Mouse (Mus musculus) limb, embryonic 12.5 days (tissue): ENCODE data around the gene Olfr646. TPM values are rescaled to one million over a fixed set of nuclear protein-coding genes. Genes with fewer than 3 reads are reported as not detected.

Experiments used
- ATAC-seq: fragments of 200-750 bp; cut with Nextera tagmentation; 2 replicates; pipeline ENCODE4 v1.8.0; 2017; ENCODE audit warnings: low read depth, moderate TSS enrichment; ENCODE audit not compliant: insufficient number of reproducible peaks, insufficient read depth, low FRiP score, low TSS enrichment
- H3K27ac ChIP-seq: fragments of 300-500 bp; sonication (generic); 2 replicates; pipeline ENCODE4 v1.5.1; 2016; ENCODE audit warnings: mild to moderate bottlenecking, moderate library complexity
- H3K27me3 ChIP-seq: fragments of 300-500 bp; sonication (generic); 2 replicates; pipeline ENCODE4 v1.6.1; 2016; ENCODE audit warnings: mild to moderate bottlenecking, moderate library complexity
- H3K36me3 ChIP-seq: fragments of 300-500 bp; sonication (generic); 2 replicates; pipeline ENCODE4 v1.6.1; 2016; ENCODE audit warnings: mild to moderate bottlenecking, moderate library complexity
- H3K4me1 ChIP-seq: fragments of 300-500 bp; sonication (generic); replicated peaks from 2 replicates; pipeline ENCODE4 v1.6.1; 2016
- H3K4me2 ChIP-seq: fragments of 300-500 bp; sonication (generic); 2 replicates; pipeline ENCODE4 v1.6.1; 2016; ENCODE audit warnings: mild to moderate bottlenecking, moderate library complexity
- H3K4me3 ChIP-seq: fragments of 300-500 bp; sonication (generic); replicated peaks from 2 replicates; pipeline ENCODE4 v1.5.1; 2016; ENCODE audit warnings: mild to moderate bottlenecking
- H3K9ac ChIP-seq: fragments of 300-500 bp; sonication (generic); replicated peaks from 2 replicates; pipeline ENCODE4 v1.6.1; 2016; ENCODE audit warnings: mild to moderate bottlenecking, moderate library complexity
- H3K9me3 ChIP-seq: fragments of 300-500 bp; sonication (generic); 2 replicates; pipeline ENCODE4 v1.6.1; 2016; ENCODE audit warnings: mild to moderate bottlenecking, moderate library complexity
- WGBS: fragments of 180-500 bp; shearing (Covaris S2); methylation state at CpG from one replicate; pipeline ENCODE4 v1.1.7; 2016; 5-methylcytosine and 5-hydroxymethylcytosine counted together
- polyA plus RNA-seq: library from polyadenylated mRNA; unstranded; fragments of >200 nt; fragmentation: Nextera tagmentation; extraction: Ambion mirVana; gene quantifications from 2 replicates; pipeline ENCODE4 v1.2.1, GENCODE M21; 2016

Olfr646 gene
- not detected in 2 replicates for polyA plus RNA-seq

DNA sequence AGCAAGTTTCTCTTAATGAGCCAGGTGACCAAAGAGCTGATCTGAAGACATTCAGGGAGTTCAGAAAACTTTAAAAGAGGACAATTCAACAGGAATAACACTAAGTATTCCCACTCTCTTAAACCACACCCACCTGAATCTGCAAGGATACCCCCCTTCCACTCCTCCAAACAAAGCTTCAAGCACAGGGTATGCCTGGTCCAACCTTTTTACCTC lies at the start of gene Olfr646:
TSS of gene Olfr646 (plus strand) at position 117 of the 216 bp plus-strand sequence.
- ATAC-seq: no peak
- no peaks in the 10 kb centered on the region for H3K9me3 ChIP-seq
- no peaks in the 10 kb centered on the region for H3K4me1 ChIP-seq
- no peak within 1 kb of the TSS for H3K27ac ChIP-seq
- no peak within 1 kb of the TSS for H3K9ac ChIP-seq
- no peak within 1 kb of the TSS for H3K4me3 ChIP-seq
- H3K4me2 ChIP-seq: no peak within 1 kb of the TSS
- H3K27me3 ChIP-seq: no peaks in the 10 kb centered on the region
- H3K36me3 ChIP-seq: no peaks in the 10 kb centered on the region

DNA sequence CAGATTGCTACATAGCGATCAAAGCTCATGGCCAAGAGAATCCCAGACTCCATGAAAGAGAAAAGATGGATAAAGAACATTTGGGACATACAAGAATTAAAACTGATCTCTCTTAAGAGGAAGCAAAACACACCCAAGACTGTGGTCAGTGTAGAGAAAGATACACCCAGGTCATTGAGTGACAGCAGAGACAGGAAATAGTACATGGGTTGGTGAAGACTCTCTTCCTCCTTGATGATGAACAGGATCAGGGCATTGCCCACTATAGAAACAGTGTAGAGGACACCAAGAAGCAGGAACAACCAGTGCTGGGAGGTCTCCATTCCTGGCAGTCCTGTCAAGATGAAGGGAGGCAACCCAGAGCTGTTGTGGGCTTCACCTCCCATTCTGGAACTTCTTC lies 45.5 kb upstream of the Olfr646 start:
- Histone ChIP-seq H3K27me3 (no peaks in the 10 kb centered on the region), H3K4me2 (no peak overlapping the region), H3K36me3 (no peaks in the 10 kb centered on the region), H3K9me3 (no peaks in the 10 kb centered on the region), H3K4me1 (no peaks in the 10 kb centered on the region), H3K4me3 (no peak overlapping the region), H3K27ac (no peak overlapping the region), H3K9ac (no peak overlapping the region)
- whole genome bisulfite sequencing: 81% methylated on average over 1 of the region's 1 CpGs
- no peak for ATAC-seq

DNA sequence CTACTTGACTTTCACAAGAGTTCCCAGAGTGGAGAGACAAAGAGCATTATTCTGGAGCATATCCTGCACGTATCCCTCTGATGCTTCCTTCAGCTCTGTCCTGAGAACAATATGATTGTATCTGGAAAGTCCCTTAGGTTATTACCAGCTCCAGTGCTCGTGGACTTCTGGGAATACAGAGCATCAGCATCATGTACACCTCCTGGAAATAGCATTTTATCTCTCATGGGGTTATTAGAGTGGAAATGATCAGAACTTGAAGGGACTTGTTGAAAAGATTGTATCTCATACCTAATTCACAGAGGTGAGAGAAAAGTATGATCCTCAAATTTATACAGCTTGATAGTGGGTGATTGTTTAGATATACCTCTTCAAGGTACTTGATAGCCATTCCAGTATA lies 43.3 kb upstream of the Olfr646 start, which contains the start of gene 4930516K23Rik:
TSS of gene 4930516K23Rik (minus strand) at position 101 of the 400 bp plus-strand sequence.
- H3K27ac ChIP-seq: no peak within 1 kb of the TSS
- no peaks in the 10 kb centered on the region for H3K4me1 ChIP-seq
- no peak within 1 kb of the TSS for H3K4me2 ChIP-seq
- no peak for ATAC-seq
- H3K9ac ChIP-seq: no peak within 1 kb of the TSS
- H3K9me3 ChIP-seq: no peaks in the 10 kb centered on the region
- no peaks in the 10 kb centered on the region for H3K27me3 ChIP-seq
- 55% methylated on average over 2 of the region's 2 CpGs for WGBS
- no peak within 1 kb of the TSS for H3K4me3 ChIP-seq
- no peaks in the 10 kb centered on the region for H3K36me3 ChIP-seq

DNA sequence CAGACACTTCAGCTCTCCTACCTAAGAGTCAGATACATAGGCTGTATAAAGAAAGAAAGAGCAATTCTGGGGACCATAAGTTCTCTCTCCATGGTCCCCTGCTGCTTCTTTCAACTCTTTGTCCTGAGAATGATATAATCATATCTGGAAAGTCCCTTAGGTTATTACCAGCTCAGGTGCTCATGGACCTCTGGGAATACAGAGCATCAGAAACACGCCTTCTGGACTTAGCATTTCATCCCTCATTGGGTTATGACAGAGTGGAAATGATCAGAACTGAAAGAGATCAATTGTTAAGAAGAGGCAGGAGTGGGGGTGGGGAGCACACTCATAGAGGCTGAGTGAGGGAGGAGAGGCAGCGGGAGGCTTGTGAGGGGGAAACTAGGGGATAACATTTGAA lies 32.9 kb upstream of the Olfr646 start, which contains the start of gene Olfr644:
TSS of gene Olfr644 (minus strand) at position 101 of the 400 bp plus-strand sequence.
- Histone ChIP-seq H3K4me1 (no peaks in the 10 kb centered on the region), H3K9me3 (0 out of 2 replicates have a peak, but pooled peaks cover 3% of the 10 kb centered on the region), H3K9ac (no peak within 1 kb of the TSS), H3K27me3 (no peaks in the 10 kb centered on the region), H3K4me2 (no peak within 1 kb of the TSS), H3K27ac (no peak within 1 kb of the TSS), H3K36me3 (no peaks in the 10 kb centered on the region), H3K4me3 (no peak within 1 kb of the TSS)
- 73% methylated on average over 2 of the region's 2 CpGs for WGBS
- ATAC-seq: no peak

DNA sequence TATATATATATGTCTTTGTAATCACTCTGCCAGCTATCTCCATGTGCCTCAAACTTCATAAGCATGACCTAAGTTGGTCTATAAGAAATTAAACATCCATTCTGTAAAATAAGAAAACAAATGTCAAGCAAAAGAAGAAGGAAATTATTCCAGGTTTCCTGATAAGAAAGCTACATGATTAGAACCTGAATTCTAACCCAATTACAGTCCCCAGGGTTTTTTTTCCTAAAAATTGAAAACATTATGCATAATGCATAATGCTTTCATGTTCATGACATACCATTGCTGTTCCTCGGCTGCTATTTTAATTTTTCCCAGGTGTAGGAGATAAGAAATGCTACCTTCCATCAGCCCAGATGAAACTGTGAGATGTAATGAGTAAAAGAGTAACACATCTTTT lies 19.3 kb upstream of the Olfr646 start, which contains the start of gene Olfr645:
TSS of gene Olfr645 (minus strand) at position 101 of the 400 bp plus-strand sequence.
- no peak within 1 kb of the TSS for H3K27ac ChIP-seq
- no peaks in the 10 kb centered on the region for H3K9me3 ChIP-seq
- H3K4me1 ChIP-seq: no peaks in the 10 kb centered on the region
- H3K36me3 ChIP-seq: no peaks in the 10 kb centered on the region
- WGBS: 72% methylated on average over 1 of the region's 1 CpGs
- H3K27me3 ChIP-seq: no peaks in the 10 kb centered on the region
- no peak within 1 kb of the TSS for H3K9ac ChIP-seq
- no peak within 1 kb of the TSS for H3K4me2 ChIP-seq
- no peak within 1 kb of the TSS for H3K4me3 ChIP-seq
- no peak for ATAC-seq

DNA sequence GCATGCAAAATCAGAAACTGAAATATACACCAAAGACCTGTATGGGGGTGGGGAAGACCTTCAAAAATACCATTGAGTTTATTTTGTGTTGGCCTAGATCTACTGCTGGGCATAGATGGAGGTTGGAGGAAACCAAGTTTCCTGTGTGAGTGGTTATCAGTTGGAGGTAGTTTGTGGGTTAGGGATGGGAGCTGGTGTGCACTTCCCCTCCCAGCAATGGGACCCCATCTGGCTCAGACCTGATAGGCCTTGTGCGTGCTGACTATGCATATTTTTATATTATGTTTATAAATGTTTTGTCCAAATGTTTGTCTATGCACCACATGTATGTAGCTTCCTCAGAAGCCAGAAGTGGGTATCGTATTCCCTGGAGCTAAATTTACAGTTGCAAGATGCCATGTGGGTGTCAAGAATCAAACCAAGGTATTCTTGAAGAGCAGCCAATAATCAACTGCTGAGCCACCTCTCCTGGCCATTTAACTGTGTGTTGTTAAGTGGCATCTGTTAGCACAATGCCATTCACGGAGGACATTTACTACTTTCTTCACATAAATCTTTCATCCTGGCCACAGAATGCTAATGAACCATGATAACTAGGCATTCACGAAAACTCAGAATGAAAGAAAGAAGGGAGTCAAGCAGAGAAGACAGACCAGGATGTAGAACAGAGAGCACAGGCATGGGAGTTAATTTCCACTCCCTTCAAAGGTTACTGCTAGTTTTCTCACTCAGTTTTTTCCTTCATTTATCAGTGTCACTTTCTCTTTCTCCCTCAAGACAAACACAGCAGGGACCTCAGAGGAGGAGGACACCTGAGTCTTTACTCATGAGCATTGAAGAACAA lies 538 bp upstream of the Olfr646 start:
- Histone ChIP-seq H3K4me2 (no peak overlapping the region), H3K36me3 (no peaks in the 10 kb centered on the region), H3K4me3 (no peak overlapping the region), H3K27ac (no peak overlapping the region), H3K4me1 (no peaks in the 10 kb centered on the region), H3K27me3 (no peaks in the 10 kb centered on the region), H3K9ac (no peak overlapping the region), H3K9me3 (no peaks in the 10 kb centered on the region)
- ATAC-seq: no peak
- 45% methylated on average over 4 of the region's 4 CpGs for WGBS

DNA sequence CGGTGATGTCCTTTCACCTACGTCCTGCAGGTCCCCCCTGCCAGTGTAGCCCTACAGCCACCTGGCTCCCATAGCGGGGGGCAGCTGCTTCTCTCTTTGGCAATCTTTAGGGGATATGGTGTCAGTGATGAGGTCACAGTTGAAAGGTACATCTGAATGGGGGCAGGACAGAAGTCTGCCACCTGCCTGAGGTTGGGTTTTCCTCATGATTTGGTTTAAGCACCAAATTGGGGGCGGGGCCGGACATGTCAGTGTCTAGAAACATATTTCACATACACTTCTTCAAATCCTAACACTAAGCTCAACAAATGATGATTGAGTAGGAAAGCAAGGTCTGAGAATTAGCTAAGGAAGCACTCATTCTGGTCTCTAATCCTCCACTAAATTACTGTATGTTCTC lies 25.1 kb downstream of the Olfr646 start, which contains the start of gene Ubqln5:
TSS of gene Ubqln5 (minus strand) at position 101 of the 400 bp plus-strand sequence.
- Histone ChIP-seq H3K4me2 (no peak within 1 kb of the TSS), H3K4me1 (no peaks in the 10 kb centered on the region), H3K9me3 (peaks cover 7% of the 10 kb centered on the region; the same call in 1 of the 2 replicates), H3K36me3 (no peaks in the 10 kb centered on the region), H3K9ac (no peak within 1 kb of the TSS), H3K4me3 (no peak within 1 kb of the TSS), H3K27me3 (no peaks in the 10 kb centered on the region), H3K27ac (no peak within 1 kb of the TSS)
- WGBS: 85% methylated on average over 5 of the region's 5 CpGs
- ATAC-seq: no peak

DNA sequence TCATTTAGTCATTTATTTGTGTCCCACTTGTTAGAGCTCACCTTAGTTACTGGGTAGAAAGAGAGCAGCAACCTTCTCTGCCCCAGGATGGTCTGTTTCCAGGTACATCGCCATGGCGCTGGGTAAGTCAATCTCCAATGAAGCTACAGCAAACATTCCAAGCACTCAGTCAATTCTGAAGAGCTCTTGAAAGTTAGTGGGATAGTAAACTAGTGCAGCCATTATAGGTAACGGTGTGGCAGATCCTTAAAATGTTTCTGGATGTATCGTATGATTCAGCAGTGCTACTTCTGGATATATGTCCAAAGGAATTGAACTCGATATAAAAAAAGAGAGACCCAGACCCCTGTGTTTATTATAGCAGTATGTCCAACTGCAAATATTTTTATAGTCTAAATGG lies 32.6 kb downstream of the Olfr646 start, which contains the start of gene Olfr643:
TSS of gene Olfr643 (minus strand) at position 101 of the 400 bp plus-strand sequence.
- Histone ChIP-seq H3K4me2 (no peak within 1 kb of the TSS), H3K4me1 (no peaks in the 10 kb centered on the region), H3K27me3 (no peaks in the 10 kb centered on the region), H3K4me3 (no peak within 1 kb of the TSS), H3K27ac (no peak within 1 kb of the TSS), H3K36me3 (no peaks in the 10 kb centered on the region), H3K9me3 (no peaks in the 10 kb centered on the region), H3K9ac (no peak within 1 kb of the TSS)
- no peak for ATAC-seq
- 83% methylated on average over 5 of the region's 5 CpGs for WGBS

DNA sequence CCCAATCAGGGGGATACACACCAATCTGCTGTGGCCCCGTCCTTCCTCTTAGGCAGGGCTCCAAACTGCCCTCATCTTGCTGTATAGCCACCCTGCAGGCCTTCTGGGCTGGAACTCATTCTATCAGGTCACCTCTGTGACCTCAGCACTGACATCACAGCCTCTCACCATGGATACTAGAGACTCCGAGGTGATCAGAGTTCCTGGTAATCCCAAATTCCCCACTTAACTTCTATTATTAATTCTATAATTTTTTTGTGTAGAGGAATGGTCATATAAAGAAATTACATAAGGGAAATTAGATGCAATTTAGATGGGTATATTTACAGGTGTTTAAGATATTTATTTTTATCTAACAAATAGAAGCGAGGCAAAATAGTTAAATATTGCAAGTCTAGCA lies 38.5 kb downstream of the Olfr646 start, which contains the start of gene Ubqln3:
TSS of gene Ubqln3 (minus strand) at position 101 of the 400 bp plus-strand sequence.
- H3K4me1 ChIP-seq: no peaks in the 10 kb centered on the region
- H3K36me3 ChIP-seq: no peaks in the 10 kb centered on the region
- no peak within 1 kb of the TSS for H3K27ac ChIP-seq
- H3K4me3 ChIP-seq: no peak within 1 kb of the TSS
- no peak within 1 kb of the TSS for H3K4me2 ChIP-seq
- WGBS: 68% methylated on average over 3 of the region's 3 CpGs
- no peaks in the 10 kb centered on the region for H3K27me3 ChIP-seq
- H3K9me3 ChIP-seq: peaks cover 6% of the 10 kb centered on the region; the same call in 1 of the 2 replicates
- H3K9ac ChIP-seq: no peak within 1 kb of the TSS
- no peak for ATAC-seq

DNA sequence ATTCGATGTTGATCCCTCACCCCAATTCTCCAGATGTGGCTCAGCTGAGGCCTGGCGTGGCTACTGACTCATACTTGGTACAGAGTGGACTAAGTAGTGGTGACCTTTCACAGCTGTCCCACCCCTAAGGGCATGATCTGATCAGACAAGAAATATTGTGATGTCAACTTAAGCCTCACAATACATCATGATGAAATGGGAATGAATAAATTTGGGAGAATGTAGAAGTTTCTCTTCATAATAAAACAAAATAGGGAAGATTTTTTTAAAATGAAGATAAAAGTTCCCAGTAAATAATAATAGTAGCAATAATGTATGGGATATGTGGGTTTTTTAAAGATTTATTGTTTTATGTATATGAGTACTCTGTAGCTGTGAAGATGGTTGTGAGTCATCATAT lies 45.8 kb downstream of the Olfr646 start, which contains the start of gene Ubqlnl:
TSS of gene Ubqlnl (minus strand) at position 101 of the 400 bp plus-strand sequence.
- no peak within 1 kb of the TSS for H3K9ac ChIP-seq
- 83% methylated on average over 2 of the region's 2 CpGs for WGBS
- H3K9me3 ChIP-seq: 0 out of 2 replicates have a peak, but pooled peaks cover 3% of the 10 kb centered on the region
- H3K4me2 ChIP-seq: no peak within 1 kb of the TSS
- ATAC-seq: no peak
- no peaks in the 10 kb centered on the region for H3K36me3 ChIP-seq
- H3K27ac ChIP-seq: no peak within 1 kb of the TSS
- no peak within 1 kb of the TSS for H3K4me3 ChIP-seq
- no peaks in the 10 kb centered on the region for H3K4me1 ChIP-seq
- no peaks in the 10 kb centered on the region for H3K27me3 ChIP-seq
